Mouse (Mus musculus): ENCODE data around the gene Zfp706. TPM values are rescaled to one million over a fixed set of nuclear protein-coding genes. Genes with fewer than 3 reads are reported as not detected.

The Zfp706 gene
- polyA plus RNA-seq, 1 experiment from 2014 or later = 868 TPM

GRCm38 (mm10) chr15:36987211-36987877, 20.2 kb downstream of the Zfp706 start:
- 66% methylated on average over 6 of the region's 6 CpGs for WGBS
- Histone ChIP-seq H3K9me3 (ENCODE audit: control insufficient read depth, low read length) (no peaks in the 10 kb centered on the region), H3K4me1 (replicated peaks; ENCODE audit: control insufficient read depth, insufficient read depth) (no peaks in the 10 kb centered on the region), H3K9ac (ENCODE audit: low read length) (no peak overlapping the region), H3K4me3 (ENCODE audit: low read depth, low read length) (no peak overlapping the region), H3K4me2 (replicated peaks; ENCODE audit: low read depth) (no peak overlapping the region), H3K36me3 (ENCODE audit: control insufficient read depth, insufficient read depth, low read length) (no peaks in the 10 kb centered on the region), H3K27me3 (ENCODE audit: control insufficient read depth, insufficient read depth, low read length) (no peaks in the 10 kb centered on the region), H3K27ac (replicated peaks) (0 out of 2 replicates have a peak overlapping the region, but pooled peaks have one; percentile 18)
- DNase-seq (ENCODE audit: low spot score) (no peak), ATAC-seq (ENCODE audit: low FRiP score, low TSS enrichment) (no peak)
- no peak for TF ChIP-seq CTCF (IDR thresholded peaks at IDR 0.05; ENCODE audit: low read depth)
- no peak for TF ChIP-seq EP300 (optimal IDR thresholded peaks at IDR 0.05)

GRCm38 (mm10) chr15:36985567-36985925, 22.0 kb downstream of the Zfp706 start:
- 69% methylated on average over 6 of the region's 6 CpGs for WGBS
- Histone ChIP-seq H3K27me3 (ENCODE audit: control insufficient read depth, insufficient read depth, low read length) (no peaks in the 10 kb centered on the region), H3K36me3 (ENCODE audit: control insufficient read depth, insufficient read depth, low read length) (no peaks in the 10 kb centered on the region), H3K4me2 (replicated peaks; ENCODE audit: low read depth) (no peak overlapping the region), H3K9ac (ENCODE audit: low read length) (no peak overlapping the region), H3K9me3 (ENCODE audit: control insufficient read depth, low read length) (no peaks in the 10 kb centered on the region), H3K4me3 (ENCODE audit: low read depth, low read length) (no peak overlapping the region), H3K27ac (replicated peaks) (no peak overlapping the region), H3K4me1 (replicated peaks; ENCODE audit: control insufficient read depth, insufficient read depth) (no peaks in the 10 kb centered on the region)
- DNase-seq (ENCODE audit: low spot score) (no peak), ATAC-seq (ENCODE audit: low FRiP score, low TSS enrichment) (no peak)
- TF ChIP-seq EP300 (optimal IDR thresholded peaks at IDR 0.05) (no peak), CTCF (IDR thresholded peaks at IDR 0.05; ENCODE audit: low read depth) (no peak)

GRCm38 (mm10) chr15:36984921-36985566, 22.5 kb downstream of the Zfp706 start:
- H3K4me1 ChIP-seq (replicated peaks; ENCODE audit: control insufficient read depth, insufficient read depth) = no peaks in the 10 kb centered on the region
- no peaks in the 10 kb centered on the region for H3K9me3 ChIP-seq (ENCODE audit: control insufficient read depth, low read length)
- H3K27me3 ChIP-seq (ENCODE audit: control insufficient read depth, insufficient read depth, low read length) = no peaks in the 10 kb centered on the region
- H3K9ac ChIP-seq (ENCODE audit: low read length) = no peak overlapping the region
- WGBS = 75% methylated on average over 1 of the region's 1 CpGs
- no peak for TF ChIP-seq EP300 (optimal IDR thresholded peaks at IDR 0.05)
- TF ChIP-seq CTCF (IDR thresholded peaks at IDR 0.05; ENCODE audit: low read depth) = no peak
- H3K4me3 ChIP-seq (ENCODE audit: low read depth, low read length) = no peak overlapping the region
- ATAC-seq (ENCODE audit: low FRiP score, low TSS enrichment) = no peak
- DNase-seq (ENCODE audit: low spot score) = no peak
- no peaks in the 10 kb centered on the region for H3K36me3 ChIP-seq (ENCODE audit: control insufficient read depth, insufficient read depth, low read length)
- no peak overlapping the region for H3K4me2 ChIP-seq (replicated peaks; ENCODE audit: low read depth)
- H3K27ac ChIP-seq (replicated peaks) = no peak overlapping the region

- H3K36me3 ChIP-seq (ENCODE audit: control insufficient read depth, insufficient read depth, low read length) = no peaks in the 10 kb centered on the region
- H3K27me3 ChIP-seq (ENCODE audit: control insufficient read depth, insufficient read depth, low read length) = no peaks in the 10 kb centered on the region
- no peak overlapping the region for H3K9ac ChIP-seq (ENCODE audit: low read length)
- H3K4me3 ChIP-seq (ENCODE audit: low read depth, low read length) = no peak overlapping the region
- 51% methylated on average over 3 of the region's 3 CpGs for WGBS
- no peak overlapping the region for H3K27ac ChIP-seq (replicated peaks)
- TF ChIP-seq CTCF (IDR thresholded peaks at IDR 0.05; ENCODE audit: low read depth) (no peak), EP300 (optimal IDR thresholded peaks at IDR 0.05) (no peak)
- ATAC-seq (ENCODE audit: low FRiP score, low TSS enrichment) (no peak), DNase-seq (ENCODE audit: low spot score) (no peak)
- H3K9me3 ChIP-seq (ENCODE audit: control insufficient read depth, low read length) = no peaks in the 10 kb centered on the region
- H3K4me1 ChIP-seq (replicated peaks; ENCODE audit: control insufficient read depth, insufficient read depth) = no peaks in the 10 kb centered on the region
- H3K4me2 ChIP-seq (replicated peaks; ENCODE audit: low read depth) = no peak overlapping the region
Observed at GRCm38 (mm10) chr15:36983455-36983854, 24.1 kb downstream of the Zfp706 start.

- Histone ChIP-seq H3K9ac (ENCODE audit: low read length) (peak overlapping the region; percentile 35; the same call in 1 of the 2 replicates), H3K9me3 (ENCODE audit: control insufficient read depth, low read length) (no peaks in the 10 kb centered on the region), H3K27me3 (ENCODE audit: control insufficient read depth, insufficient read depth, low read length) (no peaks in the 10 kb centered on the region), H3K4me1 (replicated peaks; ENCODE audit: control insufficient read depth, insufficient read depth) (no peaks in the 10 kb centered on the region), H3K4me2 (replicated peaks; ENCODE audit: low read depth) (peak overlapping the region; percentile 53), H3K36me3 (ENCODE audit: control insufficient read depth, insufficient read depth, low read length) (no peaks in the 10 kb centered on the region), H3K27ac (replicated peaks) (no peak overlapping the region), H3K4me3 (ENCODE audit: low read depth, low read length) (peak overlapping the region; percentile 22)
- TF ChIP-seq CTCF (IDR thresholded peaks at IDR 0.05; ENCODE audit: low read depth) = no peak
- TF ChIP-seq EP300 (optimal IDR thresholded peaks at IDR 0.05) = no peak
- DNase-seq (ENCODE audit: low spot score) (no peak), ATAC-seq (ENCODE audit: low FRiP score, low TSS enrichment) (no peak)
- 50% methylated on average over 8 of the region's 8 CpGs for WGBS
Observed at GRCm38 (mm10) chr15:36980238-36980637, 27.3 kb downstream of the Zfp706 start.

Measured in stomach, postnatal 0 days (tissue).